Mouse (Mus musculus): ENCODE results near the gene Parn. TPM values are rescaled to one million over a fixed set of nuclear protein-coding genes. Genes with fewer than 3 reads are reported as not detected.

The Parn gene
- total and polyA plus RNA-seq, 2 experiments: 8.8 to 14.4 TPM

GRCm38 (mm10) chr16:13491776-13492175 is 176.2 kb downstream of the Parn start:
- no peaks in the 10 kb centered on the region for H3K27me3 ChIP-seq (ENCODE audit: control insufficient read depth, insufficient read depth, low read length)
- H3K27ac ChIP-seq (replicated peaks; ENCODE audit: insufficient read depth, low read depth, low read length): no peak overlapping the region
- H3K36me3 ChIP-seq (ENCODE audit: control insufficient read depth, insufficient read depth, low read length): no peaks in the 10 kb centered on the region
- TF ChIP-seq CTCF (IDR thresholded peaks at IDR 0.05; ENCODE audit: low read depth, low read length) (no peak), POLR2A (IDR thresholded peaks at IDR 0.05; ENCODE audit: extremely low read depth, insufficient read depth, low read length) (no peak)
- H3K79me2 ChIP-seq (ENCODE audit: control insufficient read depth, insufficient read depth, low read length): no peaks in the 10 kb centered on the region
- 85% methylated on average over 3 of the region's 3 CpGs for WGBS
- no peak overlapping the region for H3K4me3 ChIP-seq (ENCODE audit: insufficient read depth, low read depth, low read length)
- H3K9ac ChIP-seq (ENCODE audit: low read depth, low read length): no peak overlapping the region
- DNase-seq (ENCODE audit: extremely low read depth, low read depth, low spot score): no peak
- no peaks in the 10 kb centered on the region for H3K4me1 ChIP-seq (ENCODE audit: control insufficient read depth, insufficient read depth, low read length)

Other genes starting within 250 kb of the Parn start
- gene Bfar, start 3.7 kb upstream of the Parn start, total RNA-seq (2014; rRNA removed): 36.0 and 44.9 TPM in 2 replicates
- 23.0 and 23.4 TPM in 2 replicates for gene Bfar, start 3.7 kb upstream of the Parn start, polyA plus RNA-seq (2012; rRNA removed)
- 6.1 and 7.9 TPM in 2 replicates for gene 3110001I22Rik, start 3.8 kb upstream of the Parn start, total RNA-seq (2014; rRNA removed)
- 0.66 TPM in 2 replicates for gene 3110001I22Rik, start 3.8 kb upstream of the Parn start, polyA plus RNA-seq (2012; rRNA removed)
- not detected in 2 replicates for gene Pla2g10, start 62.8 kb upstream of the Parn start, total RNA-seq (2014; rRNA removed)
- not detected in 2 replicates for gene Pla2g10, start 62.8 kb upstream of the Parn start, polyA plus RNA-seq (2012; rRNA removed)
- gene Rrn3, start 112.5 kb upstream of the Parn start, total RNA-seq (2014; rRNA removed): 12.1 and 13.2 TPM in 2 replicates
- gene Rrn3, start 112.5 kb upstream of the Parn start, polyA plus RNA-seq (2012; rRNA removed): 4.8 and 10.4 TPM in 2 replicates
- gene Ntan1, start 150.7 kb upstream of the Parn start, total RNA-seq (2014; rRNA removed): 32.1 and 35.8 TPM in 2 replicates
- gene Ntan1, start 150.7 kb upstream of the Parn start, polyA plus RNA-seq (2012; rRNA removed): 25.2 and 33.5 TPM in 2 replicates
- 102 and 112 TPM in 2 replicates for gene Pdxdc1, start 235.0 kb upstream of the Parn start, total RNA-seq (2014; rRNA removed)
- 41.4 and 45.5 TPM in 2 replicates for gene Pdxdc1, start 235.0 kb upstream of the Parn start, polyA plus RNA-seq (2012; rRNA removed)
- gene Mpv17l, start 235.0 kb upstream of the Parn start, total RNA-seq (2014; rRNA removed): 30.6 and 35.9 TPM in 2 replicates
- 26.2 and 29.8 TPM in 2 replicates for gene Mpv17l, start 235.0 kb upstream of the Parn start, polyA plus RNA-seq (2012; rRNA removed)